Mouse (Mus musculus): ENCODE measurements around the gene Gpr155. TPM values are rescaled to one million over a fixed set of nuclear protein-coding genes. Genes with fewer than 3 reads are reported as not detected.

Gene Gpr155
- polyA plus RNA-seq, 1 experiment from 2014 or later: 15.1 TPM

GRCm38 (mm10) chr2:73313117-73313501 is 73.3 kb downstream of the Gpr155 start:
- Histone ChIP-seq H3K27me3 (replicated peaks; ENCODE audit: control insufficient read depth, insufficient read depth, low read length) (no peaks in the 10 kb centered on the region), H3K4me3 (ENCODE audit: low read length) (peak overlapping the region; percentile 92), H3K9ac (ENCODE audit: low read depth, low read length) (peak overlapping the region; percentile 82), H3K36me3 (ENCODE audit: control insufficient read depth, insufficient read depth, low read length) (peaks cover 5% of the 10 kb centered on the region), H3K4me1 (ENCODE audit: control insufficient read depth, insufficient read depth, low read length) (peaks cover 8% of the 10 kb centered on the region), H3K4me2 (ENCODE audit: low read depth, low read length) (peak overlapping the region; percentile 62), H3K9me3 (ENCODE audit: control insufficient read depth, low read length) (no peaks in the 10 kb centered on the region), H3K27ac (ENCODE audit: low read length) (peak overlapping the region; percentile 57; the same call in 1 of the 2 replicates)
- ATAC-seq: peak; percentile 72
- WGBS: 38% methylated on average over 14 of the region's 14 CpGs

DNA sequence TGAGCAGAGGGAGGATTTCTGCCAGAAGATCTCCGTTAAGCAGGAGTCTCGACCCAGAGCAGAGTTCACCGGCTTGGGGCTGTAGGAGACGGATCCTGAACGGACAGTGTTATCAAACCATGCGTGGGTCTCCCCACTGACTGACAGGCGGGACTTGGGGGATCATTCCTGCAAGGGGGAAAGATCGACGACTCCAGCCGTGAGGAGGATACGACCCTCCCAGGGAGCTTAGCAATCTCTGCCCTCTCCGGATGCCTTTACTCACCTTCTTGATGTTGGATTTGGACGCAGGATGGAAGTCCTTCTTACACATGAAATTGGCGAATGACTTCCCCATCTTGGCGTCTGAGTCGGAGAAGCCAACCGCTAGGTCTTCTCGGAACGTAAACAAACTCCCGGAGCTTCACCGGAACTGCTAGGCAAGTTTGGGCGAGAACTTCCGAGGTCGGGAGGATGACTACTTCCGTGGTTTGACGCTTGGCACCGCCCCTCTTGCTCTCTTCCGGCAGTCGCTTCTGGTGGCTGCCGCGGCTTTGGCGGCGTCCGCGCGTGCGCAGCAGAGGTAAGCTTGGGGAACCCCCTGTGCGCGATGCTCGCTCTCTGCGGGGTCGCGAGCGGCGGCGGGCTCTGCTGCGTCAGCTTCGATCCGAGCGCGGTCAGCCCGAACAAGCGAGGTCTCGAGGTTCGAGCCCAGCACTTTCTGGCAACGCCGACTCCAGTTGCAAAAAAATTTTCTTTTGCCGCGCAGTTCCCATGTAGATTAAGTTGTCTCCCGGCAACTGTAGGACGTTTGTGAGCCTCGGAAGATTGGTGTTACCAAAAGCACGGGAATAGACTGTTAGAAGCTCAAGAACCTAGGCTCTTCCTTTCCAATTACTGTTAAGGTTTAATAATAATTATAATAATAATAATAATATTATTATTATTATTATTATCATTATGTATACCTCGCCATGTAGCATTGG is 73.9 kb downstream of the Gpr155 start, which contains the start of the genes Scrn3 and Cir1:
Gene Scrn3, plus strand, starts transcription at position 450 of the 965 bp plus-strand sequence.
Gene Cir1, minus strand, starts transcription at position 550 of the 965 bp plus-strand sequence.
- no peaks in the 10 kb centered on the region for H3K9me3 ChIP-seq (ENCODE audit: control insufficient read depth, low read length)
- H3K27me3 ChIP-seq (replicated peaks; ENCODE audit: control insufficient read depth, insufficient read depth, low read length): no peaks in the 10 kb centered on the region
- under 1% methylated on average over 64 of the region's 64 CpGs for WGBS
- H3K4me3 ChIP-seq (ENCODE audit: low read length): peak within 1 kb of the TSS; percentile 92
- peak; percentile 98 for ATAC-seq
- peak within 1 kb of the TSS; percentile 90 for H3K4me2 ChIP-seq (ENCODE audit: low read depth, low read length)
- peak within 1 kb of the TSS; percentile 89 for H3K9ac ChIP-seq (ENCODE audit: low read depth, low read length)
- peaks cover 8% of the 10 kb centered on the region for H3K4me1 ChIP-seq (ENCODE audit: control insufficient read depth, insufficient read depth, low read length)
- peaks cover 5% of the 10 kb centered on the region for H3K36me3 ChIP-seq (ENCODE audit: control insufficient read depth, insufficient read depth, low read length)
- peak within 1 kb of the TSS; percentile 80 for H3K27ac ChIP-seq (ENCODE audit: low read length)

DNA sequence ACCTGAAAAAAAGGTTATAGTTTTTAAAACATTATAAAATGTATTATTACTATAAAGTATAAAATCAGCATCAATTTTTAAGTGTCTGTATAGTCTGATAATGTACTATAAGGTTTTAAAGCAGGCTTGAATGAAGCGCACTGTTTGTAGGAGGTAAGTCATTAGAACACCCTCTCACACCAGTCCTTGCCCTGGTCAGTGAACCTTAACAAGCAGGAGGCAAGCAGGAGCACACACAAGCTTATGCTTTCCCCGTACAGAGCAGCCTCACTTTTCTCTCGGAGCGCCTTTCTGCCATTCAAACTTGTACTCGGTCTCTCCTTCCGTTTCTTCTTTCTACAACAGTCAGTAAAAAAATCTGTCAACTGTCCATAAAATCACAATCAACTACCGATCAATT is 80.4 kb downstream of the Gpr155 start:
- peaks cover 5% of the 10 kb centered on the region for H3K36me3 ChIP-seq (ENCODE audit: control insufficient read depth, insufficient read depth, low read length)
- no peak for ATAC-seq
- 0 out of 2 replicates have a peak, but pooled peaks cover under 1% of the 10 kb centered on the region for H3K4me1 ChIP-seq (ENCODE audit: control insufficient read depth, insufficient read depth, low read length)
- H3K4me2 ChIP-seq (ENCODE audit: low read depth, low read length): no peak overlapping the region
- no peak overlapping the region for H3K4me3 ChIP-seq (ENCODE audit: low read length)
- no peak overlapping the region for H3K27ac ChIP-seq (ENCODE audit: low read length)
- no peak overlapping the region for H3K9ac ChIP-seq (ENCODE audit: low read depth, low read length)
- no peaks in the 10 kb centered on the region for H3K27me3 ChIP-seq (replicated peaks; ENCODE audit: control insufficient read depth, insufficient read depth, low read length)
- WGBS: 90% methylated on average over 7 of the region's 7 CpGs
- no peaks in the 10 kb centered on the region for H3K9me3 ChIP-seq (ENCODE audit: control insufficient read depth, low read length)

DNA sequence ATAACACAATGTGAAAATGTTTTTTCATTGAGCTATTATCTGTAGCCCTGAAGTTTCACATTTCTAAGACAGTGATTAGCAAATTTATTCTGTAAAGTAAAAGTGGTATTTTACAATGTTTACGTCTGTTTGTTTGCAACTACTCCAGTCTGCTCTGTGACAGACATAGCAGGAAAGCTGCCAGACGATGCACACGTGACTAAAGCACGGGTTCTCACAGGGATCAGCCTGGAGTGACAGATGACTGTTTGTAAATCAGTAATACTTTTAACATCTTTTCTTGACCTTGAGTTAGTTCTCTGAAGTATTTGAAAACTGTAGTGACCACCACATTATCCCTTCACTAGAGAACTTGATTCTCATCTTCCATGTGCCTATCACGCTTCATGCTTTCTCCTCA is 81.9 kb downstream of the Gpr155 start:
- Histone ChIP-seq H3K4me3 (ENCODE audit: low read length) (no peak overlapping the region), H3K4me2 (ENCODE audit: low read depth, low read length) (no peak overlapping the region), H3K4me1 (ENCODE audit: control insufficient read depth, insufficient read depth, low read length) (no peaks in the 10 kb centered on the region), H3K27me3 (replicated peaks; ENCODE audit: control insufficient read depth, insufficient read depth, low read length) (no peaks in the 10 kb centered on the region), H3K27ac (ENCODE audit: low read length) (no peak overlapping the region), H3K9me3 (ENCODE audit: control insufficient read depth, low read length) (no peaks in the 10 kb centered on the region), H3K9ac (ENCODE audit: low read depth, low read length) (no peak overlapping the region), H3K36me3 (ENCODE audit: control insufficient read depth, insufficient read depth, low read length) (peaks cover 5% of the 10 kb centered on the region)
- 88% methylated on average over 5 of the region's 5 CpGs for WGBS
- no peak for ATAC-seq

DNA sequence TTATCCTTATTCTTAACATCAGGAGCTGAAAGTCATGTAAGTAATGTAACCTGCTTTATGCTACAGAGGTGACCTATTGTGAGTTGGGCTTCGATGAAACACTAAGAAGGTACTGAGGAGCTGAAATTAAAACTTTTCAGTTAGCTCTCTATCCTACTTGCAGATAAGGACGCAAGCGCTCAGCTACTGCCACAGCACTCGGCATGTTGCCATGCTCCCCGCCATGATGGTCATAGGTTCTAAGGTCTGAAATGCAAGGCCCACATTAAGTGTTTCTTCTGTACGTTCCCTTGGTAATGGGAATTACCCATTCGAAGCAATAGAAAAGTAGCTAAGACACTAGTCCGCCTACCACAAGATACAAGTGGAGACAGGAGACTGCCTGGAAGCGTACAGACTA is 83.7 kb downstream of the Gpr155 start:
- H3K36me3 ChIP-seq (ENCODE audit: control insufficient read depth, insufficient read depth, low read length): no peaks in the 10 kb centered on the region
- 96% methylated on average over 9 of the region's 9 CpGs for WGBS
- no peaks in the 10 kb centered on the region for H3K27me3 ChIP-seq (replicated peaks; ENCODE audit: control insufficient read depth, insufficient read depth, low read length)

DNA sequence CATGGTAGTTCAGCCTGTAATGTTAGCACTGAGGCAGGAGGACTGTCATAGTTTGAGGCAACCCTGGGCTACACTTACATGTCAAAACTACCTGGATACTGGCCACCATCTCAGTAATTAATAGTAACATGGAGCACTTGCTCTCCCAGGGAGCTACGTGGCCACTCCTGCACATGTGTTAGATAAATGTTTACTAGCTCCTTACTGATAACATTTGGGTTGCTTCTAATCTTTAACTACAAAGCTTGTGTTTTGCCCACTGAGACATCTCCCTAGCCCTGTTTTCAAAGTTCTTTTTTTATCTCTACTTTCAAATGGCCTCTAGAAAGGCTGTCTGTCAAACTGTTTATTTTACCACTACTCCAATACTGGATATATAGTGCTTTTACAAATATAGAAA is 84.4 kb downstream of the Gpr155 start:
- Histone ChIP-seq H3K4me3 (ENCODE audit: low read length) (no peak overlapping the region), H3K4me1 (ENCODE audit: control insufficient read depth, insufficient read depth, low read length) (no peaks in the 10 kb centered on the region), H3K27ac (ENCODE audit: low read length) (no peak overlapping the region), H3K27me3 (replicated peaks; ENCODE audit: control insufficient read depth, insufficient read depth, low read length) (no peaks in the 10 kb centered on the region), H3K9me3 (ENCODE audit: control insufficient read depth, low read length) (no peaks in the 10 kb centered on the region), H3K4me2 (ENCODE audit: low read depth, low read length) (no peak overlapping the region), H3K9ac (ENCODE audit: low read depth, low read length) (no peak overlapping the region), H3K36me3 (ENCODE audit: control insufficient read depth, insufficient read depth, low read length) (no peaks in the 10 kb centered on the region)
- no peak for ATAC-seq
- 60% methylated on average over 1 of the region's 1 CpGs for WGBS

More for the DNA sequence above, 83.7 kb downstream of the Gpr155 start:
- Histone ChIP-seq H3K4me1 (ENCODE audit: control insufficient read depth, insufficient read depth, low read length) (no peaks in the 10 kb centered on the region), H3K9me3 (ENCODE audit: control insufficient read depth, low read length) (no peaks in the 10 kb centered on the region), H3K27ac (ENCODE audit: low read length) (no peak overlapping the region), H3K4me3 (ENCODE audit: low read length) (no peak overlapping the region), H3K4me2 (ENCODE audit: low read depth, low read length) (no peak overlapping the region), H3K9ac (ENCODE audit: low read depth, low read length) (no peak overlapping the region)
- ATAC-seq: no peak

DNA sequence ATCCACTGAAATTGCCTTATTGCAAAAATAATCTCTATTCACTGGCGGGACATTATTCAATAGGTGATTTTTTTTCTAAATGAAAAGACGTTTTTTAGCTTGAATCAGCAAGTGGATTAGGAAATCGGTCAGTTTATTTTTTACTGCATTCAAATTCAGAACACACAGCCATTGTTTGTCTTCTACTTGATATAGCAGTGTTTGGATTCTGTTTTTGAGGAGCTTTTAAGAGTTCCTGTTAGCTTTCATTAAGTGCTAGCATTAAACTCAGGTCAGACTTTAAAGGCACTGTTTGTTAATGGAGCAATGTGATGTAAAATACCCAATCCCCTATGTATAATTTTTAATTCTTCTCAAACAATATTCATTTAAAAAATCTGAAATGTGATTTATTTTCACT is 87.5 kb downstream of the Gpr155 start:
- no peaks in the 10 kb centered on the region for H3K9me3 ChIP-seq (ENCODE audit: control insufficient read depth, low read length)
- 86% methylated on average over 3 of the region's 3 CpGs for WGBS
- no peak overlapping the region for H3K4me3 ChIP-seq (ENCODE audit: low read length)
- H3K27me3 ChIP-seq (replicated peaks; ENCODE audit: control insufficient read depth, insufficient read depth, low read length): no peaks in the 10 kb centered on the region
- no peak overlapping the region for H3K9ac ChIP-seq (ENCODE audit: low read depth, low read length)
- ATAC-seq: no peak
- H3K4me2 ChIP-seq (ENCODE audit: low read depth, low read length): no peak overlapping the region
- H3K27ac ChIP-seq (ENCODE audit: low read length): no peak overlapping the region
- H3K4me1 ChIP-seq (ENCODE audit: control insufficient read depth, insufficient read depth, low read length): no peaks in the 10 kb centered on the region
- H3K36me3 ChIP-seq (ENCODE audit: control insufficient read depth, insufficient read depth, low read length): no peaks in the 10 kb centered on the region

DNA sequence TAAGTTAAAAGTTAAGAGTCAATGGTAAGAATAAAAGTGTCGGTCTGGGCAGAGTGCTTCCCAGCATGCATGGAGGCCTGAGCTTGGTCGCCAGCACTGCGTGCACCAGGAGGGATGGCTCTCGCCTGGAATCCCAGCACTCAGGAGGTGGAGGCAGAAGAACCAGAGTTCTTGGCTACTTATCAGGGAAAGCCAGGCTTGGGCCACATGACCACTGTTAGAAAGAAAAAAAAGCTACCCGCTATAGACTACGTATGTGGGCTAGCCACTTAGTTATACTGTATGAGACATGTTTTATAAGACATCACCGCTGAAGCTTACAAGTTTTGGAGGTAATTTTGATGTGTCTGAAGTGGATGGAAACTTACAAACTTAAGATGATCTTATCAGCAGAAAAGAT is 88.2 kb downstream of the Gpr155 start:
- Histone ChIP-seq H3K9me3 (ENCODE audit: control insufficient read depth, low read length) (no peaks in the 10 kb centered on the region), H3K27ac (ENCODE audit: low read length) (no peak overlapping the region), H3K36me3 (ENCODE audit: control insufficient read depth, insufficient read depth, low read length) (no peaks in the 10 kb centered on the region), H3K4me3 (ENCODE audit: low read length) (no peak overlapping the region), H3K9ac (ENCODE audit: low read depth, low read length) (no peak overlapping the region), H3K4me2 (ENCODE audit: low read depth, low read length) (no peak overlapping the region), H3K27me3 (replicated peaks; ENCODE audit: control insufficient read depth, insufficient read depth, low read length) (no peaks in the 10 kb centered on the region), H3K4me1 (ENCODE audit: control insufficient read depth, insufficient read depth, low read length) (no peaks in the 10 kb centered on the region)
- WGBS: 84% methylated on average over 7 of the region's 7 CpGs
- no peak for ATAC-seq

- no peaks in the 10 kb centered on the region for H3K4me1 ChIP-seq (ENCODE audit: control insufficient read depth, insufficient read depth, low read length)
- no peaks in the 10 kb centered on the region for H3K27me3 ChIP-seq (replicated peaks; ENCODE audit: control insufficient read depth, insufficient read depth, low read length)
- no peaks in the 10 kb centered on the region for H3K9me3 ChIP-seq (ENCODE audit: control insufficient read depth, low read length)
- no peaks in the 10 kb centered on the region for H3K36me3 ChIP-seq (ENCODE audit: control insufficient read depth, insufficient read depth, low read length)
- H3K9ac ChIP-seq (ENCODE audit: low read depth, low read length): no peak overlapping the region
- no peak overlapping the region for H3K4me2 ChIP-seq (ENCODE audit: low read depth, low read length)
- no peak for ATAC-seq
- H3K27ac ChIP-seq (ENCODE audit: low read length): no peak overlapping the region
- WGBS: 81% methylated on average over 7 of the region's 7 CpGs
- no peak overlapping the region for H3K4me3 ChIP-seq (ENCODE audit: low read length)
Measured at GRCm38 (mm10) chr2:73295023-73295422, 91.3 kb downstream of the Gpr155 start.

Measured in intestine, embryonic 16.5 days (tissue).